Mouse (Mus musculus) cerebellum, adult 9-10 months (tissue): ENCODE measurements around the gene Gm2956.
"Not testable (repeated sequence)": the region's sequence is repeated elsewhere in the genome, so short reads cannot be mapped to it uniquely, and the experiment has no call there.

Experiments
- DNase-seq: peaks from one replicate; pipeline ENCODE4 v3.0.0; 2022

Gm2956 gene

DNA sequence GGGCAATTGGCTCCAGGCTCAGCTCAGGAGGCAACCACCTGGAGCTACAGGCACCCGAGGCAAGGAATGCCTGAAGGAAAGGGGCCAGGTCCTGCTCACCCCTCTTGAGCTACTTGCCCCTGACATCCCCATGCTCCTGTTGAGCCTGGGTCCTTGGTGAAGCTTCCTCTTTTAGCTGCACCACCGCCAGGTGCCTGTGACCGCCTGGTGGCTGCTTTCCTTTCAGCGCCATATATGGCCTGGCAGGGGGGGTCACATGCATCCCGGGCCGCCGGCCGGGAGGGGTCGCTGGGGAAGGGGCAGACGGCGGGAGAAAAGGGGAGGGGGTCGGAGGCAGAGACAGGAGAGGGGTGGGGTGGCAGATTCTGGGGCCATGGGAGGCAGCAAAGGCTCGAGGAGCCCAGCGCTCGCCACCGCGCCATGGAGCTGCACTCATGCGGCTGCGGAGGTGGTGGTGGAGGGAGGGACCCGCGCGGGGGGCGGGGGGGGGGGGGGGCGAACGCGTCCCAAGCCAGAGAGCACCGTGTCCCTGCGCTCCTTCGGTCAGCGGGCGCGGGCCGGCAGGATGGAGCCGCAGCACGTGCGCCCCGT, at the start of gene Gm2956:
Gene Gm2956 (plus strand): TSS at position 541 of the 591 bp plus-strand sequence.
- not testable (repeated sequence) for DNase-seq

- DNase-seq, result peak; percentile 1
These were observed 979 bp downstream of the Gm2956 start for GRCm38 (mm10) chr14:3333406-3333805.

DNA sequence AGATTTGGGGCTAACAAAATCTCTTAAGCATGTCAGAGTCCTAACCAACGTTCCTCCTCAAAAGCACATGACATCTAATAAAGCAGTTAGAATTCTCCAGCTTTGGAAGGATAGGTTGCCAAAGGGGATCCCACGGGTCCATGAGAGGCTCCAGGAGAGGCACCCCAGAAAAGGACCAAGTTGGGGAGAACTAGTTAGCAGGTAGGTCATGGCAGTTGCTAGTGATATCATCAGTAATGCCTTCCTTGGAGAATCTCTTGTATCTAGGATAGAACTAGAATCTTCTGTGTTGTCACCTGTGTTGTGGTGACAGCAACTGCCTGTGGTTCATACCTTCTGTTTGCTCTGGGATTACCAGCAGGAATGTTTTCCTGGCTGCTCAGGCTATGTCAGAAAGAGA, 62.4 kb downstream of the Gm2956 start, which contains the start of gene Gm10413:
Gene Gm10413 (plus strand): TSS at position 301 of the 400 bp plus-strand sequence.
- not testable (repeated sequence) for DNase-seq
